Mouse (Mus musculus) monocyte, adult 5-6 weeks (primary cell): ENCODE measurements around the gene Espn. TPM values are rescaled to one million over a fixed set of nuclear protein-coding genes. Genes with fewer than 3 reads are reported as not detected.

Source experiments
- ATAC-seq: fragments of 153-309, 156-312 bp; replicated peaks from 2 replicates; pipeline ENCODE4 v1.8.0; 2017; ENCODE audit warnings: mild to moderate bottlenecking; ENCODE audit not compliant: low TSS enrichment, insufficient number of reproducible peaks, severe bottlenecking, poor library complexity, low FRiP score
- total RNA-seq: library from RNA; stranded (forward); fragments of 200-1000, 200-491, 200-594 nt; gene quantifications from 3 replicates; pipeline ENCODE4 v1.2.3, GENCODE M21; 2017

Gene Espn
- total RNA-seq, 1 experiment from 2014 or later = 2.0 TPM

GRCm38 (mm10) chr4:152110689-152111088, 41.5 kb downstream of the Espn start:
- ATAC-seq = no peak

DNA sequence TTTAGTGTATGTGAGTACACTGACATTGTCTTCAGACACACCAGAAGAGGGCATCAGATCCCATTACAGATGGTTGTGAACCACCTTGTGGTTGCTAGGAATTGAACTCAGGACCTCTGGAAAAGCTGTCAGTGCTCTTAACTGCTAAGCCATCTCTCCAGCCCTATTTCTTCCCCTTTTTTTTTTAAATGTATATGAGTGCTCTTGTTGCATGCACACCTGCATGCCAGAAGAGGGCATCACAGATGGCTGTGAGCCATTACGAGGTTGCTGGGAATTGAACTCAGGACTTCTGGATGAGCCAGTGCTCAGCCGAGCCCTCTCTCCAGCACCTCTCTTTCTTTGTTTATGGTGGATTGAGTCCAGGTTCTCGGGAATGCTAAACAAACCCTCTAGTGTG, 42.7 kb downstream of the Espn start:
- ATAC-seq = no peak

- ATAC-seq = no peak
Observed at GRCm38 (mm10) chr4:152108673-152109072, 43.5 kb downstream of the Espn start.

- ATAC-seq = no peak
Observed at GRCm38 (mm10) chr4:152107971-152108509, 44.1 kb downstream of the Espn start.

- no peak for ATAC-seq
Observed at GRCm38 (mm10) chr4:152107493-152107892, 44.7 kb downstream of the Espn start.

DNA sequence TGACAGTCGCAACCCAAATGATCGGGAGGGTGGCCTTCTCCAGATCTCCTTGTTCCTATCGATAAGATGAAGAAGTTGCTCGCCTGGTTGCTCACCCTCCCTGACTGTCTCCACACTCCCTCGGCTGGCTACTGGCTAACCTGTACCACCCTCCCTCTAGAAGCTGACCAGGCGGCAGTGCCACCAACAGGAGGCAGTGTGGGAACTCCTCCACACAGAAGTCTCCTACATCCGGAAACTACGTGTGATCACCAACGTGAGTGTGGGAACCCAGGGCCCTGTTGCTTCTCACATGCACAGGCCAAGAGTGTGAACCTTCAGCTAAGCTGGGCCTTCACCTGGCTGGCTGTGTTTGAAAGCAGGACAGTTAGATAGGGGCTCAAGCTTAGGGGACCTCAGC, 45.4 kb downstream of the Espn start:
- ATAC-seq = no peak

GRCm38 (mm10) chr4:152103025-152103424, 49.1 kb downstream of the Espn start:
- peak; percentile 62 for ATAC-seq

DNA sequence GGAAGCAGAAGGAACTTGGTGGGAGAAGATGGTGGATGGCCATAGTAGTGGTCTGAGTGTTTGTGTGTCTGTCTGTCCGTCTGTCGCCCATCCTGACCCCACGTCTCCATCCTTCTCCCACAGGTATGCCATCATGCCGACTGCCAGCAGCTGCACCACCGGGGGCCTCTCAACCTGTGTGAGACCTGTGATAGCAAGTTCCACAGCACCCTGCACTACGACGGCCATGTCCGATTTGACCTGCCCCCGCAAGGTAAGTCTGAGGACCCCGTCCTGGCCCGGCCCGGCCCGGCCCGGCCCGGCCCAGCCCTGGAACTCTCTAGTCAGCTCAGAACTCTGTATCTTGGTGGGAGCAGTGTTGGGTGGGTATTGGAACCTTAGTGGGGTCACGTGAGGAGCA, 50.2 kb downstream of the Espn start:
- no peak for ATAC-seq

- no peak for ATAC-seq
Observed at GRCm38 (mm10) chr4:152101081-152101653, 51.0 kb downstream of the Espn start.

DNA sequence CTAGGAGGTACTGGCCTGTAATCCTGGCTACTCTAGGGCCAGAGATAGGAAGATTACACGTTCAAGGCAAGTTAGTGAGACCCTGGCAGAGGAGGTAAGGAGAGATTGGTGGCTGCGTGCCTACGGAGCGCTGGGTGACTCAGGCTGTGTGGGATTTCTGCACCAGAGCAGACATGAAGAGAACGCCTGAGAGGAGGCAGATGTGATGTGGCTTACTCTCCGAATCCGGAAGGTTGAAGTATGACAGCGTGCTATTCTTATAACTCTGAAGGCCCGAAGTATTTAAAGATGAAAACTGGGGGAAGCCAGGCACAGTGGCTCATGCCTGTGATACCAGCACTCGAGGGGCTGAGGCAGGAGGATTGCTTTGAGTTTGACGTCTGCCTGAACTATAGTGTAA, 51.6 kb downstream of the Espn start:
- ATAC-seq = no peak

GRCm38 (mm10) chr4:152097911-152098799, 54.0 kb downstream of the Espn start:
- no peak for ATAC-seq

DNA sequence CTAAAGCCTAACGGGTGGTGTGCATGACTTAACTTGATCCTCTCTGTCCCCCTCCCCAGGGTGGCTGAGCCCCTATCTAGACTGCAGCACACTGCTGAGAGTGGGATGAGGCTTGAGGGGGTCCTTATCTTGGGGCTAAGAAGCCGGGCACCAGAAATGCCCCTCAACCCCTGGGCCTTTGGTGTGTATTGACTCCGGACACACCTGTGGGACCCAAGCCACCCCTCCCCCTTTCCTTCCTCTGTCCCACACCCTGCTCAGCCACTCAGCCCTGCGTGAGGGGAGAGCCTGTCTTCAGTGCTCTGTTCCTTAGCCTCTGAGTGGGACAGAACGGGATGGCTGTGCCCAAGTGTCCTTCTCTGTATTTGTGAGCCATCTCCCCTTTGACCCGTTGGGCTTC, 55.2 kb downstream of the Espn start:
- ATAC-seq = no peak

- ATAC-seq = peak; percentile 80
Observed at GRCm38 (mm10) chr4:152095937-152096910, 55.9 kb downstream of the Espn start.

DNA sequence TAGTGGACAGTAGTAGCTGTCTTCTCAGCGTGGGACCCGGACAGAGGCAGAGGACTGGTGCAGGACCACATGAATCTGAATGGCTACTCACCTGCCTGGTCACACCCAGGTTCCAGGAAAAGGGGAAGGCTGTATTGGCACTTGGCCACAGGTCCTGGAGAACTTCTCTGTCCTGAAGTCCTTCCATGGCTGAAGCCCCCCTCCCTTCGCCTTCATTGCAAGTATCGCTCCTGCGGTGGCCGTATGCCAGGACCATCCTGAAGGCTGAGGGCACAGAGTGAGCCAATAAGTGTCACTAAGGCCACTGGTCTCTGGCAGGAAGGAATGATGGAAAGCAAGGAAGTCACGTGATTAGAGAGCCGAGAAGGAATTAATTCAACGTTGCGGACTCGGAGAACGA, 57.9 kb downstream of the Espn start:
- no peak for ATAC-seq

DNA sequence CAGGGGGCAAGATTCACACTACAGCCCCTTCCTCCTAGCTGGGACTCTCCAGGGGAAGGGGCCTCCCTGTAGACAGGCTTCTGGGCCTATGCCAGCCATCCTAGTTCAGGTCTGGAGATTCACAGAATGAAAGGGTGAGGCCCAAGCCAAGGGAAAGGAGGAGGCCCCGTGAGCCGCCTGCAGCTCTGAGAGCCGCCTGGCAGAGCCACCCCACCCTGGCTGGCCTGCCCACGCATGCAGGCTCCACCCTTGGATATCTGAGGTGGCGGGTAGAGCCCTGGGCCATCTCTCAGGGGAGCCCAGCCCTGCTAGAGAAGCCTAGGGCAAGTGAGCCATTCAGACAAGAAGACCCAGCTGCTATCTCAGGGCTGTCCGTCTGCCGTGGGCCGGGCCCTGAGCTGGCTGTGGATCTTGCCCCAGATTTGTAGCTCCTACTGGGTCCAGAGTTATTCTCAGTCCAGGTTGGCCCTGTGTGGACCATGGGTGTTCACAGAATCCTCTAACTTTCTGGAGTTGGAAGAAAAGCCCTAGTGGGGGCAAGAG, 59.3 kb downstream of the Espn start:
- no peak for ATAC-seq

GRCm38 (mm10) chr4:152090191-152090590, 62.0 kb downstream of the Espn start:
- ATAC-seq = no peak

DNA sequence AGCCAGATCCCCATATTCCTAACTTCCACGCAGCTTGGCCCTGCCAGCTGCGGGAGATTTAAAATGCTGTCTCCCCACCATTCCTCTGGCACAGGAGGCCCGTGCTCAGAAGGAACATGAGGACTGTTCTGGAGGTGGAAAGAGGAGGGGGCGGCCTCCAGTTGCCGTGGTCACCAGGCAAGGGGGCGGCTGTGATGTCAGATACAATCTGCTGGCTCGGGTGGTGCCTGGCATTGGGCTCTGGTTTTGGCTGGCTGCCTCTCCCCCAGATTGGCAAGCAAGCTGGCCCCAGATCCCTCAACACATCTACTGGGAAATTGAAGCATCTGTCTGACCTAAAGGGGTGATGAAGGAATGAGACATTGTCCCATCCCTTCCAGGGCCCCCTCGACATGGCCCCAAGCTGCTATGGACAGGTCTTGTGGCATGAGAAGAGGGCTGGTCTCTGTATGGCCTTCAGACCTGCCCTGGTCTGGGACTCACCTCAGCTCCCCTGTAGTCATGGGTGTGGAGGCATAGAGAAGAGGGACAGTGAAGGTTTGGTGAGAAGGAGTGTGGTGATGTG, 63.5 kb downstream of the Espn start:
- ATAC-seq = no peak

GRCm38 (mm10) chr4:152088133-152088532, 64.0 kb downstream of the Espn start:
- no peak for ATAC-seq
